Mouse (Mus musculus): ENCODE results near the gene Gm10799.

GRCm38 (mm10) chr2:104064152-104064551 is 4.2 kb downstream of the Gm10799 start:
- TF ChIP-seq CTCF (IDR thresholded peaks at IDR 0.05; ENCODE audit: low read depth): no peak
- no peak for TF ChIP-seq EP300 (IDR thresholded peaks at IDR 0.05; ENCODE audit: low read depth)

Data from liver, embryonic 14.5 days (tissue).